Mouse (Mus musculus): ENCODE data around the gene Bsg.

DNA sequence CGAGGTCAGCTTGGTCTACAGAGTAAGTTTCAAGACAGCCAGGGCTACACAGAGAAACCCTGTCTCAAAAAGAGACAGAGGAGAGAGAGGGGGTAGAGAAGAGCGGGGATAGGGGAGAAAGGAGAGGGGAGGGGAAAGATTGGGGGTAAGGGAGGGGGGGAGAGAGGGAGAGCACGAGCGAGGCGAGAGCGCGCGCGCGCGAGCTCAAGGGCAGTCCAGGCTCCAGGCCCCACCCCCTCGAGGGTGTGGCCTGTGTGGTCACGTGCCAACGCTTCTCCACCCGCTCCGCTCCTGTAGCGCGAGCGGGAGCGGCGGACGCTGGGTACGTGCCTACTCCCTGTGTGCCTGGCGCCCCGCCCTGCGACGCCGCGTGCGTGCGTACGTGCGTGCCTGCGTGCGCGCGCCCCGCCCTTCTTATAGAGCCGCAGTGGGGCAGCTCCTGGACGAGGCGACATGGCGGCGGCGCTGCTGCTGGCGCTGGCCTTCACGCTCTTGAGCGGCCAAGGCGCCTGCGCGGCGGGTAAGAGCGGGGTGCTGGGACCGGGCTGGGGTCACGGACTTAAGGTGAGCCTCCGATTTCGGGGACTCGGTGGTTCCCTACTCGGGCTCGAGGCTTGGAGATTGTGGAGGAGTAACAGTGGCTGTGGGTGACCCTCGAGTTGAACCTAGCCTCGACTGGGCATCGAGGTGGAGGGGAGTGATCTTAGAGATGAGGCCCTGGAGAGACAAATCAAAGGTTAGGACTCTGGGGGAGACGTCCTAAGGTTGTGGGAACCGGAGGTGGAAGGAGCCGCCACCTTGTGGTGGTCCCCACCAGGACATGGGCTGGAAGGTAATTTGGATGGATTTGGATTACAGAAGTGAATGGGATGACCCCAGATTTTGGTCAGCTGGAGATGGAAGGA, at the start of gene Bsg:
- TF ChIP-seq CTCF (IDR thresholded peaks at IDR 0.05 in 2 of 3, conservative IDR thresholded peaks at IDR 0.05 in 1 of 3; ENCODE audit: control insufficient read depth in 1 of 3, insufficient read depth in 1 of 3, low read depth in 2 of 3, low read length in 3 of 3, poor library complexity in 1 of 3, severe bottlenecking in 1 of 3) (peak; percentile 42 to 54 (median 44); a peak in 5 of 6 replicates), JUND (IDR thresholded peaks at IDR 0.05; ENCODE audit: low read depth, low read length) (no peak), GATA1 (IDR thresholded peaks at IDR 0.05; ENCODE audit: low read depth, low read length) (no peak), ELF1 (IDR thresholded peaks at IDR 0.05; ENCODE audit: low read depth, low read length) (no peak)
